Mouse (Mus musculus) right cerebral cortex, postnatal 36 days (tissue): ENCODE results near the gene Ndrg4.

Experiments used
- DNase-seq, 2 experiments: peaks; one replicate each; pipeline ENCODE4 v3.0.0; 2022; ENCODE audit warnings: low spot score in 2 of 2, mixed read lengths in 1 of 2

Gene Ndrg4

DNA sequence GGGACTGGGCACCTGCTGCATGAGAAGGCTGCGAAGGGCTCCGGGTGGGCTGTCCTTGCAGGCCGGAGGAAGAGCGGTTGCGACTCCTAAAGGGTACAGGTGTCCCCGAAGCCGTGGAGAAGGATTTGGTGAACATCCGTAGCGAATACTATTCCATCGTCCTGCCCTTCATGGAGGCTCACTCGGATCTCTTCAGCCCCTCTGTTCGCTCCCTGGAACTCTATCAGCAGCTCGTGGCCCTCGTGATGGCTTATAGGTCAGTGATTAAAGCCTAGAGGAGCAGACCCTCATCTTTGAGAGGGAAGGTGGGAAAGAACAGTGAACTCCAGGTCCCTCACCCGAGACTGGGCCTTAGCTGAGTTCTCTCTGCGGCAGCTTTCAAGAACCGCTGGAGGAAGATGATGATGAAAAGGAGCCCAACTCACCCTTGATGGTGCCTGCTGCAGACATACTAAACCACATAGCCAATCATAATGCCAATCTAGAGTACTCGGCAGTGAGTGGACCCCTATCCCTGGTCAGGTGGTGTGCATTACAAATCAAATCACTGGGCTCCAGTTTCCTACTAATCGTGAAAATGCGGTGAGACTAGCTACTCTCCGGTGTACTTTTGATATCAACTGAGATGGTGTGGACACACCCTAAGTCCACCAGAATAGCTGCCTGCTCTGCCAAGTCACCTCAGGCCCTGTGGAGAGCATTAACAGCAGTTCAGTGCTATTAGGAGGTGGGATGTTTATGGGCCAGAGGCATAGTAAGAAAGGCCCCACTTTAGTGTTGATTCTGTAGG lies 40.0 kb downstream of the Ndrg4 start:
- DNase-seq: peak in 1 of 2 experiments; percentile 22

DNA sequence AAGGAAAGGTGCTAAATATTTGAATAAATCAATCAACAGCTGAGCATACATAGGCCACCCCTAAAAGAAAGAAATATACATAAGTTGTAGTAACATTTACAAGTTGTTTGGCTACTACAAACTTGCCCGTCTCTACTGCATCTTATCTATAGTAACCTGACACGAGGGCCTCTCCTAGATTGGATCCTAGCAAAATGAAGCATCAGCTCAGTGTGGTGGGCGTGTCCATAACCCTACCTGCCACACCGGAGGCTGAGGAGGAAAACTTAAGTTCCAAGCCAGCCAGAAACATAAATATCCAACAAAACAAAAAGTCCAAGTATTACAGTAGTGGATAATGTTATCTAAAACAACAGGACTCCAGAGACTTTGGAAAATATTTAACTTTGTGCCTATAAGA lies 50.8 kb downstream of the Ndrg4 start:
- no peak for DNase-seq

DNA sequence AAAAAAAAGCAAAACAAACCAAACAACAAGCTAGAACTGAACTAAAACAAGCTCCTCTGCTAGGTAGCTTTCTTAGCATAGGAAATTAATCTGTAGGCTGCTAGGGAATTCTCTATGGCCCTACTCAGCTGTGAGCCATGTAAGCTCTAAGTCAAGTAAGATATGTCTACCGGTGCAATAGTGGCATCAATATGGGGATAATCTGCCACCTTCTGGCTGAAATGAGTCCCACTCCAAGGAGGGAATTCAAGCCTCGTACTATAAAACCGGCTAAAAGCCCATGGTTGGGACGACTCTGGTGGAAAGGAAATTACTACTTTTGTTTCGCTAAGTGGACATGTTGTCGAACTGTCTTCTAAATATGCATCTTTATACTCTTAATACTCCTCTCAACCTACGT lies 61.8 kb downstream of the Ndrg4 start:
- no peak for DNase-seq

DNA sequence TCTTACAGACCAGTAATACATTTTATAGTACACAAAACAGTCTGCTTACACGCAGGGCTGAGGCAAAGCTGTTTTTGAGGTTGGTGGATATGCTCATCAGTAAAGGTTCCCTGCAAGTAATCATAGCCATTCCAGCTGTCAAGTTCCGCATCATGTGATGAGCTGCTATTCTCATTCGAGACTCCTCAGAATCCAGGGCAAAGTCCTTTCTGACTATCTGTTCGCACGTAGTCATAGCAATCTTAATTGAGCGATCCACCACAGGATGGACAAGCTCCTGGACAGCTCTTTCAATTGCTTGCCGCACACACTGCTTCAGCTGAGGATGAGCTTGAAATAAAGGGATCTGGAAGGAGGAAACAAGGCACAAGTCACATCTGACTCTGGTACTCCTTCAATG lies 65.0 kb downstream of the Ndrg4 start:
- no peak for DNase-seq

DNA sequence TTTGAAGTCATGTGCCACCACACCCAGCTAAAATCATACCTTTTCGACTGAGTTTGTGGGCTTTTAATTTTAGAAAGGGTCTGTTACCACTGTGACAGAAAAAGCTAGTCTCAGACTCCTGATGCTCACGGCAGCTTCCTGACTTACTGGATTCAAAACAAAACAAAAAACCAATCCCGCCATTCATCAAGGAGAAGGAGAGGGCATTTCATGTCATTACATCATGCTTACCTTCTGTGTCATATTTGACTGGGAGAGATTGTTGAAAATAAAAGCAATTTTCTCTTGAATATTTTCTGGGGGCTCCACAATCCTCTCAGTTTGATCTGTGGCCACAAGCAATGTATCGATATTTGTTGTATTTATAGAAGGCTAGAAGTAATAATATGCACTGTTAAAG lies 71.2 kb downstream of the Ndrg4 start:
- no peak for DNase-seq

DNA sequence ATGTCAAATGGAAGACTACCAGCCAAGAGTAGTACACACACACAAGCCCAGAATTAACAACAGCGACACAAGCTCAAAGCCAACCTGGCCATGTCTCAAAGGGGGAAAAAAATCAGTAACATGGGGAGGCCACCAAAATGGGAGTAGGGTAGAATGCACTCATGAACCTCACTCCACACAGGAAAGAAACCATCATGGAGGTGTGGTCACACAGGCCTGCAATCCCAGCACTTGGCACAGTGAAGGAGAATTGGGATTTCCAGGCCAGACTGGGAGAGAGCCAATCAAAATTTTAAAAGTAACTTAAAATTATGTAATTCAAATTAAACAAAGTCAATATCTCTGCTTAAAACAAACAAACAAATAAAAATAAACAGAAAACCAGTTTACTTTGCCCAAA lies 75.1 kb downstream of the Ndrg4 start:
- no peak for DNase-seq

DNA sequence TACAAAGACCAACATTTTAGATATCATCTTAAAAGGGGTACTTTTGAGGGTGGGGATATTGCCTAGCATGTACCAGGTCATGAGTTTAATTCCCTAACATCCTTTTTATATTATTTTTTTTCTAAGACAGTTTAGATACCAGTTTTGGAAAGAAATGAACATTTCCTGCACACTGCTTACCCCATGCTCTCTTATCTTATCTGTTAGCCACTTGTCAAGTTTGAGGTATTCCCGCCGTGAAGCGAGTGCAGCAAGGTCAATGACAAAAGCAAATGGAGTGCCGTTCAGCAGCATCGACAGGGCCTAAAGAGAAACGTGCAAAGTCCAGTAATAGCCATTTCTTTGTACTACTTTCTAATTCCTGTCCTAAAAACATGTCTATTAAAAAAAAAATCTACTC lies 83.5 kb downstream of the Ndrg4 start:
- DNase-seq: no peak

DNA sequence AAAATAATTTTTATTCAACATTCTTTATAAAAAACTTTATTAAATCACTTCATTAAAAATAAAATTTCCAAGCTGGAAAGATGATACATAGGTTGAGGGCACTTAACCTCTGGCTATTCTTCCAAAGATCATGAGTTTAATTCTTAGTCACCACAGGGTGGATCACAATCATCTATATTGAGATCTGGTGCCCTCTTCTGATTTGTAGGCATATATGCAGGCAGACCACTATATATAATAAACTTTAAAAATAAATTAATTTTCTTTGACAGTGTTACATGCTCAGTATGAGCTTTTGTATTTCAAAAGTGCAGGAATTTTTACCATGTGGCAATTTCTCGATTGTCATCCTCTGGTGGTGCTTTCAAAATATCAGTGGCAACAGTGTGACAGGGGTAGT lies 87.4 kb downstream of the Ndrg4 start:
- DNase-seq: no peak
